Mouse (Mus musculus): ENCODE data around the gene Moap1.

The Moap1 gene

GRCm38 (mm10) chr12:102757689-102758402 is 14.4 kb upstream of the Moap1 start, which contains the start of the genes Gm28051, Gon7 and Ubr7:
Gene Gm28051, minus strand, starts transcription at chr12:102757765.
Gene Gon7, minus strand, starts transcription at chr12:102757803.
Gene Ubr7, plus strand, starts transcription at chr12:102757967.
- ChIA-PET POLR2A (interaction anchor here (0.6 to 5.5 kb wide), 40 partner anchors 8 to 668 kb away, joined by 3 to 52 read pairs (median 4); partner anchors contain the start of genes Moap1 (in 3 of the 4), Tmem251 (in 3 of the 4), Golga5 (in 2 of the 4) and Ddx24 (in 1 of the 4)), CTCF (interaction anchor here in 3 of 4 experiments (0.5 to 1.9 kb wide), 10 partner anchors 12 to 457 kb away, joined by 3 to 9 read pairs (median 4); partner anchors contain the start of genes Golga5 (in 1 of the 3), Moap1 (in 1 of the 3) and Tmem251 (in 1 of the 3))

- ChIA-PET CTCF (interaction anchor here (0.5 to 1.9 kb wide), 15 partner anchors 12 to 458 kb away, joined by 3 to 9 read pairs (median 4); partner anchors contain the start of genes Golga5 (in 1 of the 4), Moap1 (in 1 of the 4) and Tmem251 (in 1 of the 4)), POLR2A (interaction anchor here (0.6 to 5.5 kb wide), 46 partner anchors 9 to 669 kb away, joined by 3 to 52 read pairs (median 4); partner anchors contain the start of genes Moap1 (in 4 of the 4), Tmem251 (in 4 of the 4), Golga5 (in 2 of the 4) and Ddx24 (in 1 of the 4))
These were observed 13.7 kb upstream of the Moap1 start for GRCm38 (mm10) chr12:102757055-102757688.

GRCm38 (mm10) chr12:102756304-102756703 is 12.8 kb upstream of the Moap1 start:
- ChIA-PET CTCF (interaction anchor here in 2 of 4 experiments (1.2 to 1.7 kb wide), 2 partner anchors 13 to 22 kb away, joined by 5 to 7 read pairs; partner anchors contain the start of genes Moap1 (in 1 of the 2) and Tmem251 (in 1 of the 2)), POLR2A (interaction anchor here (0.6 to 5.5 kb wide), 22 partner anchors 9 to 1983 kb away, joined by 3 to 52 read pairs (median 6); partner anchors contain the start of genes Moap1 (in 4 of the 4) and Tmem251 (in 4 of the 4))

GRCm38 (mm10) chr12:102748256-102748655 is 4.8 kb upstream of the Moap1 start:
- CTCF ChIA-PET: interaction anchor here in 2 of 4 experiments (0.6 to 1.1 kb wide), 2 partner anchors 8 to 248 kb away, joined by 3 read pairs; no protein-coding TSS in a partner anchor
- POLR2A ChIA-PET: interaction anchor here in 2 of 4 experiments (0.6 to 3.6 kb wide), 8 partner anchors 8 to 422 kb away, joined by 3 to 29 read pairs (median 4); partner anchors contain the start of genes Gm28051 (in 2 of the 2), Gon7 (in 2 of the 2), Ubr7 (in 2 of the 2) and Gm20604 (in 1 of the 2)

GRCm38 (mm10) chr12:102744839-102745238 is 1.4 kb upstream of the Moap1 start:
- POLR2A ChIA-PET: interaction anchor here in 3 of 4 experiments (1.2 to 4.1 kb wide), 15 partner anchors 10 to 787 kb away, joined by 3 to 60 read pairs (median 7); partner anchors contain the start of genes Gm20604 (in 2 of the 3), Gm28051 (in 2 of the 3), Gon7 (in 2 of the 3) and Ubr7 (in 2 of the 3)
- CTCF ChIA-PET: interaction anchor here in 1 of 4 experiments (1.1 to 1.7 kb wide), 2 partner anchors 220 to 245 kb away, joined by 3 to 6 read pairs; no protein-coding TSS in a partner anchor

GRCm38 (mm10) chr12:102743036-102743588 is 349 bp downstream of the Moap1 start:
- CTCF ChIA-PET: interaction anchor here in 3 of 4 experiments (0.7 to 1.7 kb wide), 12 partner anchors 12 to 274 kb away, joined by 3 to 7 read pairs (median 4); partner anchors contain the start of genes Itpk1 (in 2 of the 3), Gm28051 (in 1 of the 3), Golga5 (in 1 of the 3) and Gon7 (in 1 of the 3)
- POLR2A ChIA-PET: interaction anchor here (0.6 to 4.8 kb wide), 71 partner anchors 8 to 789 kb away, joined by 3 to 60 read pairs (median 5); partner anchors contain the start of genes Gm20604 (in 3 of the 4), Gm28051 (in 3 of the 4), Gon7 (in 3 of the 4) and Ubr7 (in 3 of the 4)

- CTCF ChIA-PET: interaction anchor here in 1 of 4 experiments (0.6 kb wide), 1 partner anchor 30 kb away, joined by 3 read pairs; no protein-coding TSS in a partner anchor
These were observed 1.4 kb downstream of the Moap1 start for GRCm38 (mm10) chr12:102742056-102742455.

GRCm38 (mm10) chr12:102740285-102740684 is 3.2 kb downstream of the Moap1 start:
- CTCF ChIA-PET: interaction anchor here (0.6 to 1.8 kb wide), 32 partner anchors 8 to 1813 kb away, joined by 3 to 12 read pairs (median 3); partner anchors contain the start of genes Gm28051 (in 2 of the 4), Golga5 (in 2 of the 4), Gon7 (in 2 of the 4) and Ubr7 (in 2 of the 4)
- POLR2A ChIA-PET: interaction anchor here in 3 of 4 experiments (0.7 to 32.5 kb wide), 14 partner anchors 8 to 765 kb away, joined by 3 to 1125 read pairs (median 4); partner anchors contain the start of genes Cpsf2 (in 1 of the 3), Gm20604 (in 1 of the 3), Gm28051 (in 1 of the 3) and Gon7 (in 1 of the 3)

More at GRCm38 (mm10) chr12:102742056-102742455, 1.4 kb downstream of the Moap1 start:
- POLR2A ChIA-PET: interaction anchor here in 2 of 4 experiments (0.7 to 4.8 kb wide), 6 partner anchors 12 to 39 kb away, joined by 3 to 38 read pairs (median 3); no protein-coding TSS in a partner anchor

GRCm38 (mm10) chr12:102739096-102739495 is 4.4 kb downstream of the Moap1 start:
- ChIA-PET CTCF (interaction anchor here (0.6 to 1.8 kb wide), 8 partner anchors 18 to 278 kb away, joined by 3 to 7 read pairs (median 3); partner anchors contain the start of genes Gm28051 (in 1 of the 4), Gon7 (in 1 of the 4) and Ubr7 (in 1 of the 4)), POLR2A (interaction anchor here in 2 of 4 experiments (0.6 to 32.5 kb wide), 9 partner anchors 8 to 300 kb away, joined by 3 to 1125 read pairs (median 3); partner anchors contain the start of genes Itpk1 (in 1 of the 2) and Lgmn (in 1 of the 2))

- POLR2A ChIA-PET: interaction anchor here in 3 of 4 experiments (0.8 to 32.5 kb wide), 8 partner anchors 11 to 342 kb away, joined by 3 to 1125 read pairs (median 12); partner anchors contain the start of genes Itpk1 (in 2 of the 3), Moap1 (in 2 of the 3), Tmem251 (in 2 of the 3) and Lgmn (in 1 of the 3)
These were observed 10.1 kb downstream of the Moap1 start for GRCm38 (mm10) chr12:102733381-102733780.

GRCm38 (mm10) chr12:102730798-102731619 is 12.5 kb downstream of the Moap1 start:
- ChIA-PET POLR2A (interaction anchor here (0.6 to 32.5 kb wide), 31 partner anchors 9 to 596 kb away, joined by 3 to 1125 read pairs (median 6); partner anchors contain the start of genes Moap1 (in 4 of the 4), Tmem251 (in 4 of the 4), Gm28051 (in 2 of the 4) and Golga5 (in 2 of the 4)), CTCF (interaction anchor here in 3 of 4 experiments (0.6 to 2.6 kb wide), 14 partner anchors 9 to 262 kb away, joined by 3 to 8 read pairs (median 4); partner anchors contain the start of genes Golga5 (in 1 of the 3), Itpk1 (in 1 of the 3), Moap1 (in 1 of the 3) and Tmem251 (in 1 of the 3))

More at GRCm38 (mm10) chr12:102733381-102733780, 10.1 kb downstream of the Moap1 start:
- CTCF ChIA-PET: interaction anchor here in 3 of 4 experiments (0.6 to 2.3 kb wide), 19 partner anchors 10 to 477 kb away, joined by 3 to 9 read pairs (median 4); partner anchors contain the start of gene Lgmn (in 1 of the 3)

GRCm38 (mm10) chr12:102729855-102730797 is 13.3 kb downstream of the Moap1 start:
- CTCF ChIA-PET: interaction anchor here in 3 of 4 experiments (0.6 to 2.6 kb wide), 15 partner anchors 8 to 261 kb away, joined by 3 to 8 read pairs (median 4); partner anchors contain the start of genes Golga5 (in 1 of the 3), Itpk1 (in 1 of the 3), Moap1 (in 1 of the 3) and Tmem251 (in 1 of the 3)
- POLR2A ChIA-PET: interaction anchor here (0.6 to 32.5 kb wide), 38 partner anchors 9 to 597 kb away, joined by 3 to 1125 read pairs (median 5); partner anchors contain the start of genes Moap1 (in 4 of the 4), Tmem251 (in 4 of the 4), Gm28051 (in 2 of the 4) and Golga5 (in 2 of the 4)

- ChIA-PET CTCF (interaction anchor here (0.6 to 2.0 kb wide), 9 partner anchors 9 to 226 kb away, joined by 3 to 17 read pairs (median 4); partner anchors contain the start of gene Itpk1 (in 1 of the 4)), POLR2A (interaction anchor here in 3 of 4 experiments (0.8 to 32.5 kb wide), 21 partner anchors 11 to 286 kb away, joined by 3 to 1125 read pairs (median 4); partner anchors contain the start of genes Moap1 (in 3 of the 3), Tmem251 (in 3 of the 3), Gm28051 (in 2 of the 3) and Golga5 (in 2 of the 3))
These were observed 17.7 kb downstream of the Moap1 start for GRCm38 (mm10) chr12:102725761-102726175.

Measured in embryonic stem cell, embryonic (primary cell).